In the genomic region with DNA sequence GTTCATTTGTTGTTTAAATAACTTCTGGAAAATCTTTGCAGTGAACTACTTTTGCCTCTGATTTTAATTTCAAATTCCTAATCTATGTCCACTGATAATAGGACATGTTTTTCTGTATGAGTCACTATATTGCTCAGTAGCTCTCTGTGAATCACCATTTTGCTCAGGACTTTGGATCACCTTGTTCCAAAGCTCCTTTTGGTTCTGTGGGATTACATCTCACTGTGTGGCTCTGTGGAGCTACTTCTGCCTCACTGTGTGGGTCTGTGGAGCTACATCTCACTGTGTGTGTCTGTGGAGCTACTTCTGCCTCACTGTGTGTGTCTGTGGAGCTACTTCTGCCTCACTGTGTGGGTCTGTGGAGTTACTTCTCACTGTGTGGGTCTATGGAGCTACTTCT, we compare ENCODE assay signal across 25 mouse cellular contexts.
"Had no signal": no experiment of that assay in that cellular context is flagged by ENCODE, and none has a peak within 500 bp of the region (broad histone marks: within the 10 kb centered on the region; RNA-seq: fewer than 3 reads in every experiment).

No protein-coding gene starts in this region.

- H3K27me3 ChIP-seq: heart, embryonic 13.5 days; heart, embryonic 15.5 days; hindbrain, embryonic 13.5 days; hindbrain, embryonic 15.5 days; kidney, embryonic 15.5 days; limb, embryonic 13.5 days; limb, embryonic 15.5 days; liver, embryonic 12.5 days had no signal

- ATAC-seq: hindbrain, postnatal 0 days; intestine, embryonic 16.5 days; liver, embryonic 12.5 days had no signal

- DNase-seq: gastrocnemius, adult 2 months; gastrocnemius, postnatal 10 days; gastrocnemius, postnatal 25 days; heart, adult 11 months; heart, adult 2 months; heart, postnatal 14 days; heart, postnatal 36 days; kidney, adult 11 months; kidney, adult 2 months; kidney, adult 9 months; kidney, postnatal 14 days; kidney, postnatal 36 days; layer of hippocampus, adult 9-11 months; layer of hippocampus, postnatal 36 days; left cerebral cortex, postnatal 4 days had no signal
